Mouse (Mus musculus): Measurements from ENCODE around the gene Dnah7c.
"Not testable (repeated sequence)": the region's sequence is repeated elsewhere in the genome, so short reads cannot be mapped to it uniquely, and the experiment has no call there.

Gene Dnah7c

DNA sequence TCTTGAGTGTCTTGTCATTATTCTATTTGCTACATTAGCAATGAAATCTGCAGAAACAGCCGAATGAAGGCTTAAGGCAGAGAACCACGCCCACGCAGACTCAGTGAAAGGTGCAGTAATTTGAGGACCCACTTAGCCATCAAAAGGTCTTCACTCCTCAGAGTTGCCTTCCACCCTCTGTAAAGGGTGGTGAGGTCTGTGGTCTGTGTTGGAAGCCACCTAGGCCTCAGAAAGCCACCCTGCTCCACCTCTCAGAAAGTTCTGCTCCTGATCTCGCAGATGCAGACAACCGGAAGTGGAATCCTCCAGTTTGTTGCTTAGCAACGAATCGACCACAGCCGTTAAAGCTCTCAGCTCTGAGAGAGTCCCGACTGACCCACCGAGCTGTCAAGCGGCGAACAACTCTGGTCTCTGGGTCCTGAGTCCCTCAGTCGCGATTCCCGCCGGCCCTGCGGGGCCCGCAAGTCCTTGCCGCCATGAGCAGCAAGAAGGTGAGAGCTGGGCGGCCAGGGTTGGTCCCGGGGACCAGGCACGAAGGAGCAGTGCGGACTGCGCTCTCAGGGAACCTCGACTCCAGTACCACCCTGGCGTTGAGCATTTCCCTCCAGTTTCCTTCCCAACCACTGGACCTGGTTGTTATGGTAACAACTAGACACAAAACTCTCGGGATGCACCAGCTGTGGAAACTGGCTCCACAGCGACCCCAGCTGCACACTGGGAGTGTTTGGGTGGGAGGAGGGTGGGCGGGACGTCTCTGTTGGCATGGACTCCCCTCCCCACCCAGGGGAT is at the start of gene Dnah7c:
TSS of gene Dnah7c (plus strand) at position 456 of the 789 bp plus-strand sequence.
- no peak for DNase-seq (ENCODE audit: low spot score in 2 of 2)

DNA sequence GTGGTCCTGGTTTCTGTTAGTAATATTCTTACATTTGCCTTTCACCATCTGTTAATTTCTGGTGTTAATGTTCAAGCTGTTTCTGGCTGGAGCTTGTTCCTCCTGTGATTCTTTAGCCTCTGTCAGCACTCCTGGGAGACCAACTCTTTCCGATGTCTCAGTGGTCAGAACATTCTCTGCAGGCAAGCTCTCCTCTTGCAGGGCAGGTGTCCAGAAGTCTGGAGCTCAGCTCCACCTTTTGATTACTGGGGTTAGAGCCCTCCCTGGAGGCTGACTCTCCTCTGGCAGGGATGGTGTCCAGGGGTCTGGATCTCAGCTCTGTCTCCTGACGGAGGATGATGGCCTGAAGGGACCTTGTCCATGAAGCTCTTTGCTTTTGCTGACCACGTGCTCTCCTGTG is 44.8 kb upstream of the Dnah7c start:
- not testable (repeated sequence) for DNase-seq (ENCODE audit: low spot score in 2 of 2)

DNA sequence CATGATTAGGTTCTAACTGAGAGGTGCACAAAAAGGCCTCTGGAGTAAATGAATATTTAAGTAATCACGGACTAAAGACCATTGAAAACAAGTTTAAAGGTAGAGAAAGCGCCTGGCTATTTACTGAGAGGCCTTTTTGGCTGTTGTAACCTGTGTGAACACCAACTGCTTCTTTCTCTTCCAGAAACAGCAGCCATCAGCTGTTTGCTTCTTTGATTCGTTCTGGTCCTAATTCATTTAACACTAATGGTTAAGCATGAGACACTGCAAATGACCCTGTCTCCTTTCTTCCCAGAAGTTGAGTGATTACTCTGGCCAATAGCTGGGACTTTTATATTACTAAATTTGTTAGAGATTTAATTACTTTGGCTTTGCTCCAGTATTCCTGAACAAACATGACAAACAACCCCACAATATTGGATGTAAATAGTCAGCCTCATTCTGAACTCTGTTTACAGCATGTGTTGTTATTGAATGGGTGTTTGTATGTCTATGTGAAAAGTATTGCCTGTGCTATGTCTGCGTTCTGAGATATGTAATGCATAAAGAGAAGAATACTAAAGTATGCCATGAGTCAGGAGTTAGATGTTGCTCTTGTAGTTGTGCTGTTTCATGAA is 30.6 kb upstream of the Dnah7c start:
- DNase-seq (ENCODE audit: low spot score in 2 of 2): not testable (repeated sequence)

DNA sequence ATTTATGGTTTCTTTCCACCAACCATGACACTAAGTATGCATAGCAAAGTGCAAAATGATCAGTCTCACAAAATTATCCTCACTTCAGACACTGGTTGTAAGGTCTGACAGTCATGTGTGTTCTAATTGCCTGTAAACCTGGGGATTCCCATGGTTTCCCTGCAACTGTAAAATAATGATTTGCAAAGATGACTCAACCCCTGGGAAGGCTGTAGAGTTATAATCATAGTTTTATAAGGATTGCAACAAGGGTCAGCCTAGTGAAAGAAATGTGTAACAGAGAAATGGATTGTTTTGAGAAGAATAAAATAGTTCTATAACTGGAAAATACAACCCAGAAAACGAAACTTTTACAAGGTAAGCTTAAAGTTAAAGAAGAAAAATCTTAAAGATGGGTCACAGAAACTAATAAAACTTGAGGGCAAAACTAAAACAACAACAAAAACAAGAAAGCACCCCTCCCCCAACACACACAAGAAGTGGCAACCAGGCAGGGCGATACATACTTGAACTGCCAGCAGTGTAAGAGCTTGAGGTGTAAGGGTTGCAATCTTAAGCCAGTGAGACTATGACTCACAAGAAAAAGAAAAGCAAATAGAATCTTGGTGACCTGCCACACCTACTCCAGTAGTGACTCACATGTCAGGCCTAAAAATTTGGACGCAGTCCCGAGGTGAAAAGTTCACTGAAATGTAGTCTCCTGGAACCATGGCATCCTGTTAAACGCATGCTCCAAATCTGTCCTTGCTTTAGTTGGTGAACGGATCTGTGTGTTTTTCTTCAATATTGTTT is 16.9 kb upstream of the Dnah7c start:
- DNase-seq (ENCODE audit: low spot score in 2 of 2): peak in 1 of 2 experiments; percentile 1

DNA sequence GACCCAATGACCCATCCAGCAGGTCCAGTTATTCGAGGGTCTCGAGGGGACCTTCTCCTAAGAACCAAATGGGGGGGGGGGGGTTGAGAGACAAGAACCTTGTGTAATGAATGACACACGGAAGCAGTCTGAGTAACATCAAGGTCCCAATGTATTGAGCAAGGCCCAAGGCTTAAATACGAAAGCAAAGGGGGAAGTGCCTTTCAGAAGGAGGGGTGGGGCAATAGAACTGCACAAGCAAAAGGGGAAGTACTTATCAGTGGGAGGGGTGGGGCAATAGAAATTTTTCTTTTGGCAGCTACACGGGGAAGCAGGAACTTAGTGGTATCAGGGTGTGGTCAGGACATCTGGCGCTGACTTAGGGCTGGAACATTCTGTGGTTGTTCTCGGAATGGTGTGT is 10.6 kb upstream of the Dnah7c start:
- not testable (repeated sequence) for DNase-seq (ENCODE audit: low spot score in 2 of 2)

DNA sequence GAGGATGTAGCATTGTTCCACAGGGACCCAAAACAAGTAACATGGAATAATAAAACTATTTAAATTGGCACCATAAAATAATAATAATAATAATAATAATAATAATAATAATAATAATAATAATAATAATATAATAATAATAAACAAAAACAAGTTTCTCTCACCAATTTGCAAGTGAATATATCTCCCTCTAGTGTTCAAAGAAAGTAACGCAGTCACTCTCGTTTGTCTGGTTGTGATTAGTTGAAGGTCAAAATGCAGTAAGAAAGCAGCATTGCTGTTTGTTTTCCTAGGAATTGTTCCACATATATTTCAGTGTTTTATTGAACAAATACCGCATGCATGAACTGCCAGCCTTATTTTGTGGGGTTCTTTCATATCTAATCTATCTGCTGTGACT is 8.4 kb upstream of the Dnah7c start:
- DNase-seq (ENCODE audit: low spot score in 2 of 2): not testable (repeated sequence)

DNA sequence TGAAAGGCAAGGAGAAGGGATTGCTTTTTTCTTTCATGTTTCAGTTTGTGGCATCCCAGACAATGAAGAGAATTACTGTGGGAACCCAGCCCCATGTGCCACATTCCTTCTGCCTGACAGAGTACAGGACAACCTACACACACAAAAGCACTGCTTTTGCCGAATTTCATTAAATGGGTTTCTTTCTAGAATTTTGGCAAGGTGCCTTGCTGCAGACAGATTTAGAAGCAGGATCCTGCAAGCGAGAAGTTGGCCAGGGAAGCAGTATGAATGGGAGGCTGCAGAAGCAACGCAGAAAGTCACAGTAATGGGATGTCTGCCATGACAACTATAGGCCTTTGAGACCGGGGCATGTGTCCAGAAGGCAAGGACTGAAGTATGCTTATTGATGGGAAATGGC is 6.4 kb upstream of the Dnah7c start:
- not testable (repeated sequence) for DNase-seq (ENCODE audit: low spot score in 2 of 2)

DNA sequence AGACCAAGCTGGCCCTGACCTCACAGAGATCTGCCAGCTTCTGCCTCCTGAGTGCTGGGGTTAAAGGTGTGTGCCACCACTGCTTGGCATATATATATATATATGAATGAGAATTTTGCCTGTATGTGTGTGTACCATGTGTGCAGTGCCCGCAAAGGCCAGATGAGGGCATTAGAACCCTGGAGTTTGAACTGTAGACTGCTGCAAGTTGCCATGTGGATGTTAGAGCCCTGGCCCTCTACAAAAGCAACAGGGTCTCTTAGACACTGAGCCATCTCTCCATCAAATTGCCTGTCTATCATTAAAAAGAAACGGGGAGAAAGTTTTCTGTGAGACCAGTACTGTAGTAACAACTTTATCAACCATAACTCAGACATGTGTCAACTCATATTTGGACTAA is 3.0 kb downstream of the Dnah7c start:
- no peak for DNase-seq (ENCODE audit: low spot score in 2 of 2)

DNA sequence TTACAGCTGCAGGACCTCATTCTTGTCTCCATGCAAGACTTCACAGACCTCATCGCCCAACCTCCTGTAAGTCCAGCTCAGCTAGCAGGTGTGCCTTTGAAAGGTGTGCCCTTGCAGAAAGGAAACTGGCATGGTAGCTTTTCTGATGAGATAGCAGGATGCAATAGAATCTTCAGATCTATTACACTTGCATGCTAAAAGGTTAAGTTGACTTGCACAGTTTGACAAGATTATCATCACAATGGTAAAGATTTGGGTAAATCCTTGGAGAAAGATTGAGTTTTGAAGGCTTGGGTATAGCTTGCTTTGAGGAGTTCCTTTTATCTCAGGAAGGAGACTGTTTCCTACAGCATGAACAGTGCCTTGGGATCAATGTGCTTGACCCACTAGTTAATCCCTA is 89.3 kb downstream of the Dnah7c start:
- not testable (repeated sequence) for DNase-seq (ENCODE audit: low spot score in 2 of 2)

DNA sequence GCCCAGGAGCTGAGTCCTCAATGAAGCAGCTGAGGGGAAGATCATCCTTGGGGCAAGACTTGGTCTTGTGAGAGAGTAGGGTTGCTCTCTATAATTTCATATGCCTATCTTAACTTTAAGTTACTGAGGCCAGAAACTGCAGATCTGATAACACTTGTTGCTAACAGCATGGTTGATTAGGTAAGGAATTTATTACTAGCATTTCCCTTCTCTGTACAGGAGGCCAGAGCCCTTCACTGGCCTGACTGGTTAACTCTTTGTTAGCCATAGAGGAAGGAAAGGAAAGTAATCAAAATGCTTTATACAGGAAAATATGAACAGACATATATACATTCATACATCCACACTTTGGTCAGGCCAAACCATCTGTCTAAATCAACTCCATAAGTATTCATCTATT is 95.6 kb downstream of the Dnah7c start:
- no peak for DNase-seq (ENCODE audit: low spot score in 2 of 2)

DNA sequence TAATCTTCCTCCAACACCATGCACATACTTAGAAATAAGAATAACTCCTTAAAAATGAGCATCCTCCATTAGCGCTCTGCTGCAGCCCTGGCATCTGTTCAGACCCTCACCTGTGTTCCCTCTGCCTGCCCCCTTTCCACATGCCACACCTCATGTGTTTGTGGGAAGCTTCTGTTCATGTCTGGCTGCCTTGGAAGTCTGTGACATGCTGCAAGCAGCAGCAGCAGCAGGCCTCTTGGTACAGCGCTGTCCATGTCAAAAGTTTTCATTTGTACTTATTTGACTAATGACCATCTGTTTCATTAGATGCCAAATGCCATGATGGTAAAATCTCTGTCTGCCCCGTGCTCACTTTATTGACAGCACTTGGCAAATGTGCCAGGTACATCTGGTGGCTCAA is 101.1 kb downstream of the Dnah7c start:
- DNase-seq (ENCODE audit: low spot score in 2 of 2): not testable (repeated sequence)

DNA sequence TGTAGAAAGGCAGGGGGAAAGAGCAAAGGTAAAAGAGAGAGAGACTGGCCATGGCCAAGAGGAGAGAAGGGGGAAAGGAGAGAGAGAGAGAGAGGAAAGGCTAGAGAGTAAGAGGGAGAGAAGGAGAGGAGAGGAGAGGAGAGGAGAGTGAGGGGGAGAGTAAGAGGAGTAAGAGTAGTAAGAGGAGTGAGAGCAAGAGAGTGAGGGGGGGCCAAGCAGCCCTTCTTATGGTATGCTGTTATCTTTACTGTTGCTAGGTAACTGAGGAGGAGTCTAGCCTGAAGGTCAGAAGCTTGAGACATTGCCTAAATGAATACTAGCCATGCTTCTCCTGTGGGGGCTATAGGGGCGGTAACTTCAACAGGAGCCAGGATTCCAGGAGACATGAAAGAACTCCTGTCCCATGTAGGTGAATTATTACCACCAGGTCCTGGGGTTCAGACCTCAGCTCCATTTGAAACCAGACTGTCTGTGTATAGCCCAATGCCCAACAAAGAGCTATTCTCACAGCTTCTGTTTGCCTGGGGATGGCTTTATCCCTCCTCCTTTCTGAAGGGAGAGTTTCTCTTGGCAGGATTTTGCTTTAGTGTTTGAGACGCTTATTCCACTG is 119.5 kb downstream of the Dnah7c start:
- DNase-seq (ENCODE audit: low spot score in 2 of 2): no peak

DNA sequence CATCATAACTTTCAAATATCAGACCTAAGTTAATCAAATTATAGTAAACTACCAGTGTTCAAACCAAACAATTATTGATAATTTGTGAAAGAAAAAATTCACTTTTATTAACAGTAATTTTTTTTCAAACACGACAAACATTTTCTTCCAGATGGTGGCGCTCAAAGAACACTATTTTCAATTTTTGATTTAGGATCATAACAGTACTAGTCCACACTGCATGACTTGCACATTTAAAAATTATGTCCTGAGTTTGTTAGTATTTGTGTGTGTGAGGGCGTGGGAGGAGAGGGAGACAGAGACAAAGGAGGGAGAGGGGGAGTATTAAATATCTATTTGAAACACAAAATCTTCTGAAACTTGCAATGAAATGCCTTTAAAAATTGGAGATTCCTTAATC is 155.0 kb downstream of the Dnah7c start:
- DNase-seq (ENCODE audit: low spot score in 2 of 2): no peak

DNA sequence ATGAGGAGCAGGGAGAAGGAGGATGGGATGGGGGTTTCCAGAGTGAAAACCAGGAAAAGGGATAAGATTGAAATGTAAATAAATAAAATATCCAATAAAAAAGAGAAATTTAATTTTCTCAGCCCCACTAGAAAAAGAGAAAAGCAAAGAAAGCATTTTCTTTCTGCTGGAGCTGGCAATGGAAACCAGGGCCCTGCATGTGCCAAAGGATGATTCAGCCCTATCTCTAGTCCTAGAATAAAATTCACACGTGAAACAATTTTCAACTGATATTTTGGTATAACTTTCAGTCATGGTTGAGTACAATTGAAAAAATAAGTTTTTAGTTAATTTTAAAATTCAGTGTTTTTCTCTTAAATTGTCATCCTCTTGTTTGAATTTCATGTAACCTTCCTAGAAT is 168.4 kb downstream of the Dnah7c start:
- not testable (repeated sequence) for DNase-seq (ENCODE audit: low spot score in 2 of 2)

DNA sequence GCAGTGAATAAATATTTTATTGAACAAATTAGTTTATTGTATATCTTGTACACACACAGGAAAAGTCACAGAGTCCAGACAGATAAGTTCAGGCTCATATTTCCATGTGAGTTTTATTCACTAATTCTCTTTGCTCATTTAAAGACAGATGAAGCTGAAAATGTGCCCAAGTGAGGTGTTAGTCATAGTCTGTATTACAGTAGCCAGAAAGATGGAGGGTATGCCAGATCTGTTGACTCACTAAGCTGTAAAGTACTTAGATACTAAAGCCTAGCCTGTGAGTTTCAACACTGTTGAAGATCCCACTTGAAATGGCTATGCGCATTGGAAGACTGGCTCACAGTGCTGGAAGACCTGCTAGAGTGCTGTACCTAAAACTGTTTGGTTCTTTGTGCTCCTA is 171.0 kb downstream of the Dnah7c start:
- DNase-seq (ENCODE audit: low spot score in 2 of 2): not testable (repeated sequence)

DNA sequence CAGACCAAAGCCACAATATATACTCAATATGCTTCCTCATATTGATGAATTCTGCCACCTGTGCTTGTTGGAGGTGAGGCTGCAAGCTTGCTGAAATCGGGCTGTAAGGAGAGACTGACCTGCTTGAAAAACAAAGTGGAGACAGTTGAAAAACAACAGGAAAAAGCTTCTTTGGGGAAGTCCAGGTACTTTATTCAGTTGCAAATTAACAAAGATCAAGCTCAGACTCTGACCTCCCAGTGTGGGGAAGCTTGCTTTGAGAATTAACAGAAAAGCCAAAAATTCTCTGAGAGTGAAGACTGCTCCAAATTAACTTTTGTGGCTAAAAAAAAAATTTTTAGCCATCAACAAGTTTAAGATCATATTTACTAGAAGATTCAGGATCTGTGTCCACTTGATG is 194.9 kb downstream of the Dnah7c start:
- no peak for DNase-seq (ENCODE audit: low spot score in 2 of 2)

DNA sequence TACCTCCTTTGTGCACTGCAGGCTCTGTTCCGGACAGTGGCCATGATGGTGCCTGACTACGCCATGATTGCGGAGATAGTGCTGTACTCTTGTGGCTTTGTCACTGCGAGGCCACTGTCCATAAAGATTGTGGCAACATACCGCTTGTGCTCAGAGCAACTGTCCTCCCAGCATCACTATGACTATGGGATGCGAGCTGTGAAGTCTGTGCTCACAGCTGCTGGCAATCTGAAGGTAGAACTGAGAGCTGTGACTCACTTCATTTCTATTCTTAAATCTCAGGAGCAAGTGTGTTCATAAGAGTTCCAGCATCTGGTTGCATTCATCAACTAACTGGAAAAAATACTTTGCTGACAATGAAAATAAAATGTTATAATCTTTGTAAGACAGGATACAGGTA is 200.5 kb downstream of the Dnah7c start:
- not testable (repeated sequence) for DNase-seq (ENCODE audit: low spot score in 2 of 2)

DNA sequence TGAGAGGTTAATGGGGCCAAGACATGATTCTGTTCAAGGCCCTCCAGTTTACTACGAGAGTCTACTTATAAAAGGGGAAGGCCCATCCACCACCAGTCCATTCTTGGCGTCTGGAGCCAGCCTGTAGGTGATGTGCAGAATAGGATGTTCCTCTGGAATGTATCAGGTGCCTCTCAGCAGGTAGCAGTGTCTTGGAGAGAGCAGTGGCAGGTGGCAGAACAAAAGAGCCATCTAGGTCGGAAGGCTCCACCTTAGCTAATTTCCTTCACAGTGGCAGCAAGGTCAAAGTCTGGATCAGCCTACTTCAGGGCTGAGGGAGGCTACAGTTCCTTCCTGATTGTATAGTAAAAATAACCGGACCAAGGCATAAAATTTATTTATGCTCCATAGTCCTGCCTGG is 224.4 kb downstream of the Dnah7c start:
- not testable (repeated sequence) for DNase-seq (ENCODE audit: low spot score in 2 of 2)

DNA sequence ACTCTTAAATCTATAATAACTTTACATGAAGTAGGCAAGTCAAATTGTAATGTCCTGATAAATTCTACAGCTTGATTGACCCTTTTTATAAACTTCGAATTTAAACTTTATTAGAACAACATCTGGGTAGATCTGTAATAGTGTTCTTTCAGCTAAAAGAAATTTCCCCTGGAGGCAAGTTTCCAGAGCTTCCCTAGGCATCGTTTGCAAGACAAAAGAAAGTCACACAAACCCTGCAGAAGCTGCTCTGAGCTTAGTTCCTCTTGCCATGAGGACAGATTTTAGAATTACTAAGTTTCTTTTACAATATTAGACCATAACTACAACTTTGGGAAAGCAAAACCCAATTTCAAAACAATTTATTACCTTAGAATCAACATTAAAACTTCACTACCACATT is 227.3 kb downstream of the Dnah7c start:
- DNase-seq (ENCODE audit: low spot score in 2 of 2): not testable (repeated sequence)

DNA sequence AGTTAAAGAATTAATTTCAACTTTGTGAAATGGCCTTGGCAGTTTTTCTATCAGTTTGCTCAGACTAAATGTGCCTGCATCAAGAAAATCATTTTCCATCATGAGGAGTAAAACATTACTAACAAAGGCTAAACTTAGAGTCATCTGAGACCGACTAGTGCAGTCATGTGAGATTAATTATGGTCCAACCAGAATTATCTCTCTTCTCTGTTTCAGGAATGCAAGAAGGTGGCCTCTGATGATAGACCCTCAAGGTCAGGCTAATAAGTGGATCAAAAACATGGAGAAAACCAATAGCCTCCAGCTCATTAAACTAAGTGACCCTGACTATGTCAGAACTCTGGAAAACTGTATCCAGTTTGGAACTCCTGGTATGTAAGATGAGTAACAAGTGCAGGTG is 299.4 kb downstream of the Dnah7c start:
- not testable (repeated sequence) for DNase-seq (ENCODE audit: low spot score in 2 of 2)

DNA sequence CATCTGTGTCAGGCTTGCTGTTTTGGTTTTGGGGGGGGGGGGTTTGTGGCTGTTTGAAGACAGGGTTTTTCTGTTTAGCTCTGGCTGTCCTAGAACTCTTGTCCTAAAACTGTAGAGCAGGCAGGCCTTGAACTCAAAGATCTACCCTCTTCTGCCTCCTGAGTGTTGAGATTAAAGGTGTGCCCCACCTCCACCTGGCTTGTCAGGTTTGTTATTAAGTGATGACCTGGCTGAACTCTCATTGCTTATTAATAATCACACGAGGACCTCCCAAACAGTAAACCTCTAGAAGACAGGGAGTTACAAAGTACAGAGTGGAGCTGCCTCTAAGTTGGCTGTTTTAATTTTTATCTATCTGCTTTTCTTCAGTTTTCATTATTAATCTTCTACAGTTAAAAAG is 299.9 kb downstream of the Dnah7c start:
- no peak for DNase-seq (ENCODE audit: low spot score in 2 of 2)

DNA sequence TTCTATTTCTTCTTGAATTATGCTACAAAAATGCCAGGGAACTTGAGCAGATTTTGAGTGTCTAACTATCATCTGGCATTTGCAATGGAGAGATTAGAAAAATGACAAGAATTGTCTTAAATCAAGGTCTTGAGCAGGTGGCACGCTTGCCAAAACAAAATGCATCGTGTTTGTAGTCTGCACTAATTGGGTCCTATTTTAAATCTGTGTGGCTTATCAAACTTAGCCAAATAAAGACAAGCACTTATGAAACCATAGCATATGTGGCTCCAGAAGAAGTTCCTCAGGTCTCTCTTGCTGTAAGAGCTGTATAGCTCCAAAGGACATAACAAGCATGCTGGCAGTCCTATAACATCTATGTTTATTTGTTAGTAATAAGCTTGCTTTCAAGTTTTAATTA is 300.3 kb downstream of the Dnah7c start:
- DNase-seq (ENCODE audit: low spot score in 2 of 2): not testable (repeated sequence)

Data from heart, adult 9 months (tissue).